Mouse (Mus musculus) thymus, postnatal 14 days (tissue): ENCODE measurements around the gene Bfsp1.
A peak's percentile ranks its signal among the peaks of the same experiment; 100 is the strongest.

Experiments used
- DNase-seq: peaks from one replicate; pipeline ENCODE4 v3.0.0; 2021

The Bfsp1 gene

GRCm38 (mm10) chr2:143862484-143863231 is at the start of gene Bfsp1:
TSS of gene Bfsp1 (minus strand) at chr2:143863173.
- DNase-seq = no peak

DNA sequence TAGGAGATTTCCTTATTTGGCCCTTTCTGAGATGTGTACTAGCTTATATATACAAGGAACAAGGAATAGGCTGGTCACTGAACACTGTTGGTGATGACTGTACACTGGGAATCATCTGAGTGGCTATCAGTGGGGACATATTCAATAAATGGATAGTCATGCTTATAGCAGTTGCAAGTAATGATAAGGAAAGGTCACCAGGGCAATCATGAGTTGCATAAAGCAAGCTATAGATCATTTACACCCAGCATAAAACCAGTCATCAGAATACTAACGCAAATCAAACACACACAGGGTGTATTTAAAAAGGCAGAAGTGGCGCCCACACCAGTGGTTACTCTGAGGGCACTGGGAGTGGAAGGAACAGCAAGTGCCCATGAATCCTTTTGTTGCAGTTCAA is 49.2 kb upstream of the Bfsp1 start:
- DNase-seq = no peak

GRCm38 (mm10) chr2:143909230-143909629 is 46.3 kb upstream of the Bfsp1 start:
- no peak for DNase-seq

- DNase-seq = no peak
These were observed 41.9 kb upstream of the Bfsp1 start for GRCm38 (mm10) chr2:143904896-143905295.

DNA sequence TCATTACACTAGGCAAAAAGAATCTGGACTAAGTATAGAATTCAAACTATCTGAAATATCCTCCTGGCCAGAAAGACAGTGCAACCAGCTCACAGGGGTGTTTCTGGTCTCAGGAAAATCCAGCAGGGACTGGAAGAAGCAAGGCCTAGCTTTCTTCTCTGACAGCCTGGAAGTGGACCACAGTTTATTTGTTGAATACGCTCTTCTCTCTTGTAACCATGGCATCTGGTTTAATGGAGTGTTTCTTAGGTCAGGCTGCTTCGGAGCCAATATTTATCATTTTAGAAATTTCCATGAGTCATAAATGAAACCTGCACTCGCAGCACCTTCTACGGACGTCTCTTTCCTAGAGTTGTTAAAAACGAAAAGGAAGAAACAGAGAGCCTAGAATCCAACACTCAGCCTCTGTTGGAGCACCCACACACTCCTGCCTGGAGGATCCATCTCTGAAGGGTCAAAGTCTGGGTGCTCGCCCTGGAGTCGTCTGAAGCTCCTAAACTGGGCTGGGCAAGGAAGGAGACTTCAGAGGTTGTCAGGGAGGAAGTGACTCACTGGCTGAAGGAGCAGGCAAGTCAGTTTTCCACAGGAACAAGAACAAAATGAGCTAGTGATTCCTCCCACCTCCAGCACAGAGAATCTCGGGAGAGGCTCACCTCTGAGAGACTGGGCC is 40.5 kb upstream of the Bfsp1 start:
- no peak for DNase-seq

DNA sequence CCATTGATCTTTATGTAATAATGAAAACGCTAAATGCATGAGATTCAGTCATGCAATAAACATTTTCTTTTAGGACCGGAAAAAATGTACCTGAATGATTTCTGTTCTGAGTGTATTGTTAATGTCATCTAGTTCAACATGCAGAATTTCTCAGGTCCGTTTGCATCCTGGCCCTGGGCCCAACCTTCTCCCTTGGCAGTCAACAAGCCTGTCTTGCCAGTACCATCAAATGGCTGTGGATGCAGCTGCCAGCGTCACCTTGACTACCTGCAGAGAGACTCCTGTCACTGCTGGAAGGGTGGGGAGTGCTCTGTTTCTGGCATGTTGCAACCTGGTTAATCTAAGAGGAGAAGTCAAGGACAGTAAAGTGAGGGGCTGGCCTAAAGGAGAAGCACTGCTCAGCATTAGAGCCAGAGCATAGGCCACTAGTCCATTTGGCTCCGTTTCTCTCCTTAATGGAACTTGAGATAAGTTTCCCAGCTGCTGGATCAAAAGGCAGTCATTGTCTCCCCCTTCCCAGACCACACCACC is 37.9 kb upstream of the Bfsp1 start:
- DNase-seq = no peak

DNA sequence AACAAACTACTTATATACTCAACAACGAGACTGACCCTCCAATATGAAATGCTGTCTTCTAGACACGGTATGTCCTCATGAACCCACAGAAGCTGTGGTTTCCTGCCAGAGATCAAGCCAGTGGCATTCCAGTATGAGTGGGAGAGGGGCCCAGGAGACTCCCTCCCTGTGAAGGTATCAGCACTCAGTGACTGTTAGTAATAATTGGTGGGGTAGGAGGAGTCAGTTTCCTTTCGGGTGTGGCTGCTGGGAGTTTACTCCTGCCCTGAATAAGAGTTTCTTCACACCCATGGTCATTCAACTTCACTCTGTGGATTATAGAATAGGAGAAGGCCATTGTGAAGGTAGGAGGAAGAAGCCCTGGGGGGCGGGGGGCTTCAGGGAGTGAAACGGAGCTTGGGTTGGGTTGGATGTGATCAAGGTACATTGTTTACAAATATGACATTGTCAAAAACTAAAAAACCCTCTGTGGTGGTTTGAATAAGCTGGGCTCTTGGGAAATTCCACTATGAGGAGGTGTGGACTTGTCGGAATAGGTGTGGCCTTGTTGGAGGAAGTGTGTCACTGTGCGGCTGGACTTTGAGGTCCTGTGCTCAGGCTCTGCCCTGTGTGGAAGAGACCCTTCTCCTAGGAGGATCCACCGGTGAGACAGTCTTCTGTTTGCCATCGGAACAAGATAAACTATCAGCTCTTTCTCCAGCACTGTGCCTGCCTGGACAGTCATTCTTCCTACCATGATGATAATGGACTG is 36.7 kb upstream of the Bfsp1 start:
- no peak for DNase-seq

DNA sequence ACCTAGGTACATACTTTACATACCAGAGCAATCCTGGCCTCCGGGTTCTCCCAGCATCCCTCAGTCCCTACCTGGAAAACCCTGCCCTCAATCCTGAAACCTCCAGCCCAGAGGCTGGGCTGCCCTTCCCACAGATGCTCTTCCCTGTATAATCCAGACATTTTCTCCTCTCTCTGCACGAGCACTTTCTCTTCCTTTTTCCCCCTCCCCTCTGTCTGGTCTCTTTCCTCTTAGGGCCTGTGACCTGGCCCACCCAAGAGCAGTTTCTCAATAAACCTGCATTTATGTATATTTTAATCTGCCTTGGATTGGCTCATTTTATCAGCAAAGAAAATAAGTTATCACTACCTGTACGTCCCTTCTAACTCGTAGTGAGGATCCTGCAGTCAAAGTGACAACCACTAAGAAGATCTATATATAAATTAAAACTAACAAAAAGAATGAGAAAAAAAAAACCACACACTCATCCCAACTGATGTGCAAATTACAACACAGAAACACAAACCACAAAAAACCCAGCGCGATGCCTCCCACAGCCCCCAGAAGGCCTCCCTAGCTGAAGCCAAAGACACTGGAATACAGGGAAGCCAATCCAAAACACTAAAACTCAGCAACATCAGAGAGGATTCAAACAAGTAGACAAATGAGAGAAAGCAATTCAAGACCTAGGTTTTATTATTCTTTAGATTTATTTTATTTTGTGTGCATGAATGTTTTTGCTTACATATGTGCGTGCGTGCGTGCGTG is 28.5 kb upstream of the Bfsp1 start:
- no peak for DNase-seq

GRCm38 (mm10) chr2:143889860-143890433 is 27.0 kb upstream of the Bfsp1 start:
- no peak for DNase-seq

DNA sequence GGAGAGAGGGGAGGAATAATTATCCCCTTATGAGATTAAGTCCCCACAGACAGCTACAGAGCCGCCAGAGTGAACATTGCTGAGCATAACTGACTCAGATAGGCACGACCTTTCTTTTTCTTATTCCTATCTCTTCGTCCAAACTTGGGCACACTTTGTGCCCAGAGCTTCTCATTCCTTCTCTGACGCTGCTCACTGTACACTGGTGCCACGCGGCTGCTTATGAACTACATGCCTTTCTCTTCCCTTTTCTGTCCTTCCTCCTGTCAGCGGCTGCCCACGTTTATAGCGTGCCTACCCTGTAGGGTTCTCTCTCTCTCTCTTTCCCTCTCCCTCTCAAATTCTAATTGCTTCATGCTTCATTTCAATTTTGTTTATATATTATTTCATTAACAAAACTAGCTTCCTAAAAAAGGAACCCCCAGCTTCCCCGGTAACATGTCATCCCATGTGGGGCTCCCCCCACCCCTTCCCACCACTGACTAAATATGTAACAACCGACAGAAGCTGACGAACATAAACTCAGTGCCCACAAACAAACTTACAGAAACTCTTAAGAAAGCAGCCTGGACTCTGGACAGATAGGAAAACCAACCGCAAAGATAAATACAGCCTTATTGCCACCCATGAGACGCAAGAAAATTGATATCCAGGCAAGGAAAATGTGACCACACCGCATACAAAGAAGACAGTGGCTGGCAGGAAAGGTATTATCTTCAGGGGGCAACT is 26.3 kb upstream of the Bfsp1 start:
- DNase-seq = no peak

DNA sequence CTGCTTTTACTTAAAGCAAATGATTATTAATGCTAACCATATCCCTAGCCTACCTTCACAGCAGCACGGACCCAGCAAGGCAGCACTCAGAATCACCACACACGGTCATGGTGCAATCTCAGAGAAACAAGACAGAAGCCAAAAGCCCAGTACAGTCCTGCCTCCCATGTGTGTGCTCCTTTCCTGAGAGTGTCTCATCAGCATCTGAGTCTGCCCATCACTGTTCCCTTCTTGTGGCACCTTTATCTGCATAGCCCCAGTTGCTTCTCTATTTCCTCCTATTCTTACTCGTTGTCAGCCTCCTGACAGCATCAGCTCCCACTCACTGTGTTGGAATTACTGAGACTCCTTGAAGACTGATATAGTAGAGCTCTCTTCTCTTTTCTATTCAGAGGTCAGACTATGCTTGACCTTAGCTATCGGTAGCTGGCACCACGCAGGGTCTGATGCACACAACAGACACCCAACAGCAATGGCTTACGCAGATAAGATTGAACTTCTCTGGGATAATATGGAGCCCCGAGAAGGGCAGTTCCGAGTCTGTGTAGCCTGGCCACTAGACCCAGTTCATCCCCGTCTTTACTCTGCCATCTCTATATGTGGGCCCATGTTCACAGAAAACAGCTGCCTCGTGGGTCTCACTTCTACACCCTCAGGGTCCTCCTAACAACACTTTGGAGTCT is 19.8 kb upstream of the Bfsp1 start:
- DNase-seq = no peak

DNA sequence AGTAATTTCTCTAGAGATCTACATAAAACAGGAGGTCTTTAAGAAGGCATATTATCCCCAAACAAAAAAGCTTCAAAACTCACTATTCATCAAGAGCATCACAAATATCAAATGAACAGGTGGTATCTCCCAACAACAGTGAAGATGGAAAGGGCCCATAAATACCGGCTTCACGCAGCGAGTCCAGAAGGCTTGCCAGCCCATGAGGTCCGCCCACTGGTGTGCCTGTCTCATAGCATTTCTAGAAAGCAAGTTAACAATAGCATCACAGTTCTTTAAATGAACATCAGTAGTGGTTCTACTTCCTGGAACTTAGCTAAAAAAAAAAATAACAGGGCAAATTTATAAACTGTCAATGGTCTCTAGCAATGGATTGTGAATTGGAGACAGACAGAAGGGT is 19.0 kb upstream of the Bfsp1 start:
- DNase-seq = no peak

DNA sequence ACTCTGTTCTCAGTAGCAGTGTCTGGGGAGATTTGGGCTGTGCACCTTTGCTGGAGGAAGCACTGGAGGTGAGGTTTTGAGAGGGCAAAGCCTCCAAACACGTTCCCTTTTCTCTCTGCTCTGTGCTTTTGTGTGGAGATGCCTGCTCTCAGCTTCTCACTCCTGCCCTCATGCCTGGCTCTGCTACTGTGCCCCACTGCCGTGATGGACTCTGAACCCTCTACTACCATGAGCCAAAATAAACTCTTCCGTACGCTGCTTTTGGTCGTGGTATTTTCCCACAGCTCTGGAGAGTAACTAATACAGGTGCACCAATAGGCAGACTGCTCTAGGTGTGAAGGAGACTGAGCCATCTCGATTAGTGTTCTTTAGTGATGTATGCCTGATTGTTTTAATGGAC is 16.3 kb upstream of the Bfsp1 start:
- DNase-seq = no peak

DNA sequence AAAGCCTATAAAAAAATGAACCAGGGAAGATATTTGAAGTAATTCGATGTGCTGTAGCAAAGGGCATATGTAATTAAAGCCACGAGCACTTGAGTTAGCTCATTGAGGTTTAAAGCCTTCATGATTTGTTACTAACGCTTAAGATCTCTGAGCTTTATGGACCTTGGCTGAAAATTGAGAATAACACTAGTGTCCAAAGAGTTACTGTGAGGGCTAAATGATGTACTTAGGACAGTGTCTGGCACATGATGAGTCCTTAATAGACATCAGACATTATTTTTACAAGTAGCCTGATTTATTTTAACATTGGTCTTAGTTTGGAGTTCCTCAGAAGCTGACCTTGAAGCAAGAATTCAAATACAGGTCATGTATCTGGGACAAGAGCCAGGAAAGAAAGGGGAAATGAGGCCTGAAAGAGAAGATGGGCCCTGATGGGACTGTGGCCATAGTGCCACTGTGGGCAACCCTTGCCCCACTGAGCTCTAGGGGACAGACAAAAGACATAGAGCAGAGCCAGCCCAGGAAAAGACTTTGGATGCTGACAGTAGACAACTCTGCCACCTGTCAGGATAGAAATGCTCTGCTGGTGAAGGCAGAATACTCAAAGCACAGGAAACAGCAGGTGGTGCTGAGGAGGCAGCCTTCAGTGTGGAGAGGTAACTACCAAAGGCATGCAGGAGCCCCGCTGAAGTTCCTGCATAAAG is 14.1 kb upstream of the Bfsp1 start:
- DNase-seq = no peak

DNA sequence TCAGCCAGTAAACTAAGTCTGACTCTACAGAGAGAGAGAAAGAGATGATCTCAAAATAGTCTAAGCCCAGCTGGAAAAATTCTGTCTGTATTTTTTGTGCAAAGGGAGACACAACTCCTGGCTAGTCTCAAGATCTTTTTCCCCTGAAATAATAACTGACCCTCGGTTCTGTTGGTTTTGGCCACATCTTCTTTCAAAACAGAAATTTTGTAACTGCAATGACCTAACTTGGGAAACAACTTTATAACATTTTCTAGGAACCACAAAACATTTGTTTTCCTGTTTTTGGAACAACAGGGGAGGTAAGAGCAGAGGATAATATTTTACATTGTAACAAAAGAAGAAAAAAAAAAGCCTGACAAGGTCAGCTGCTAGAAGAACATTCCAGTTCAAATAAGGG is 13.1 kb upstream of the Bfsp1 start:
- no peak for DNase-seq

GRCm38 (mm10) chr2:143870936-143871688 is 8.1 kb upstream of the Bfsp1 start:
- DNase-seq = no peak

DNA sequence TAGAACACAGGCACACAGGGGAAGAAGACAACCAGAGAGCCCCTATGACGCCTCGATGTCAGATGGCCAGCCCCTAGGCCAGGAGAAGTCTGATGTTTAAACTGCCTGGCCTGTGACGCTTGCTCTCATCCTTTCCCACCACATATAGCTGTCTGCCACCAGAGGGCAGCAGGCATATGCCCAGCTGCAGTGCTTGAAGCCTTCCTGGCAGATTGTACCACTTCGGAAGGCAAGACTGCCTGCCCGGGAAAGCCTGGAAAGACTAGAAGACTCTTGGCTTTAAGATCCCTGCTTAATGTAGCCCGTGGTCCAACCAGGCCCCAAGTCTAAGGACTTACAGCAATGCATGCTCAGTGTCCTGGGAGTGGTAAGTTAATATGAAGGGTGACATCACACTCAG is 4.4 kb upstream of the Bfsp1 start:
- DNase-seq = peak; percentile 56

GRCm38 (mm10) chr2:143864600-143864999 is 1.6 kb upstream of the Bfsp1 start:
- DNase-seq = no peak

GRCm38 (mm10) chr2:143859166-143859565 is 3.8 kb downstream of the Bfsp1 start:
- DNase-seq = no peak

- no peak for DNase-seq
These were observed 9.5 kb downstream of the Bfsp1 start for GRCm38 (mm10) chr2:143853447-143853846.
